Mouse (Mus musculus) heart, adult 2 months (tissue): Measurements from ENCODE around the gene Sidt2. TPM values are rescaled to one million over a fixed set of nuclear protein-coding genes. Genes with fewer than 3 reads are reported as not detected.
A peak's percentile ranks its signal among the peaks of the same experiment; 100 is the strongest.

Source experiments
- DNase-seq, 2 experiments: peaks; one replicate each; pipeline ENCODE4 v3.0.0; 2021
- H3K27ac ChIP-seq: fragments of 200-600 bp; 2 replicates; pipeline ENCODE4 v1.8.1; 2022
- H3K27me3 ChIP-seq: fragments of 200-500 bp; 2 replicates; pipeline ENCODE4 v1.6.1; 2012; ENCODE audit warnings: mild to moderate bottlenecking, low read length, inconsistent platforms, mixed read lengths; ENCODE audit not compliant: control insufficient read depth, insufficient read depth
- H3K36me3 ChIP-seq: fragments of 200-500 bp; 2 replicates; pipeline ENCODE4 v1.6.1; 2012; ENCODE audit warnings: low read length, inconsistent platforms; ENCODE audit not compliant: control insufficient read depth, insufficient read depth
- H3K4me1 ChIP-seq: fragments of 200-500 bp; 2 replicates; pipeline ENCODE4 v1.6.1; 2011; ENCODE audit warnings: low read length; ENCODE audit not compliant: control insufficient read depth, insufficient read depth
- H3K4me3 ChIP-seq: fragments of 200-600 bp; 2 replicates; pipeline ENCODE4 v1.8.1; 2022
- H3K79me2 ChIP-seq: fragments of 200-500 bp; replicated peaks from 2 replicates; pipeline ENCODE4 v1.6.1; 2012; ENCODE audit warnings: mild to moderate bottlenecking, inconsistent platforms, low read length, moderate library complexity, mixed read lengths; ENCODE audit not compliant: control insufficient read depth, insufficient read depth
- H3K9ac ChIP-seq: fragments of 200-500 bp; 2 replicates; pipeline ENCODE4 v1.6.1; 2012; ENCODE audit warnings: low read depth, mild to moderate bottlenecking, control low read depth, inconsistent platforms, low read length, mixed read lengths
- CTCF ChIP-seq: fragments of 200-600 bp; IDR thresholded peaks from 2 replicates; pipeline ENCODE4 v1.8.1; 2022; ENCODE audit warnings: antibody characterized with exemption, mild to moderate bottlenecking, moderate library complexity
- EP300 ChIP-seq: fragments of 200-500 bp; IDR thresholded peaks from 2 replicates; pipeline ENCODE4 v1.6.1; 2011; ENCODE audit warnings: low read depth, low read length, control low read depth; ENCODE audit not compliant: insufficient read depth
- POLR2A ChIP-seq: fragments of 200-500 bp; IDR thresholded peaks from 2 replicates; pipeline ENCODE4 v1.6.1; 2011; ENCODE audit warnings: mild to moderate bottlenecking, low read depth, low read length, control low read depth; ENCODE audit not compliant: insufficient read depth
- WGBS: fragments of 180-500 bp; shearing (Covaris S2); methylation state at CpG from one replicate; pipeline ENCODE4 v1.1.7; 2018; 5-methylcytosine and 5-hydroxymethylcytosine counted together
- intact Hi-C: fragments of 180-260 bp; cut with DNase I; formaldehyde crosslinking; loops from one replicate; pipeline ENCODE4 v1.15.1; 2025
- polyA plus RNA-seq: library from polyadenylated mRNA; depleted of rRNA; stranded (reverse); fragments of >200 nt; gene quantifications from 2 replicates; pipeline ENCODE4 v1.2.3, GENCODE M21; 2012
- total RNA-seq, 2 experiments: library from RNA; stranded (reverse); gene quantifications; 2 replicates each; pipeline ENCODE4 v1.2.3; 2021

The Sidt2 gene
- total and polyA plus RNA-seq, 3 experiments, result 71.6 to 216 (median 81.7) TPM

DNA sequence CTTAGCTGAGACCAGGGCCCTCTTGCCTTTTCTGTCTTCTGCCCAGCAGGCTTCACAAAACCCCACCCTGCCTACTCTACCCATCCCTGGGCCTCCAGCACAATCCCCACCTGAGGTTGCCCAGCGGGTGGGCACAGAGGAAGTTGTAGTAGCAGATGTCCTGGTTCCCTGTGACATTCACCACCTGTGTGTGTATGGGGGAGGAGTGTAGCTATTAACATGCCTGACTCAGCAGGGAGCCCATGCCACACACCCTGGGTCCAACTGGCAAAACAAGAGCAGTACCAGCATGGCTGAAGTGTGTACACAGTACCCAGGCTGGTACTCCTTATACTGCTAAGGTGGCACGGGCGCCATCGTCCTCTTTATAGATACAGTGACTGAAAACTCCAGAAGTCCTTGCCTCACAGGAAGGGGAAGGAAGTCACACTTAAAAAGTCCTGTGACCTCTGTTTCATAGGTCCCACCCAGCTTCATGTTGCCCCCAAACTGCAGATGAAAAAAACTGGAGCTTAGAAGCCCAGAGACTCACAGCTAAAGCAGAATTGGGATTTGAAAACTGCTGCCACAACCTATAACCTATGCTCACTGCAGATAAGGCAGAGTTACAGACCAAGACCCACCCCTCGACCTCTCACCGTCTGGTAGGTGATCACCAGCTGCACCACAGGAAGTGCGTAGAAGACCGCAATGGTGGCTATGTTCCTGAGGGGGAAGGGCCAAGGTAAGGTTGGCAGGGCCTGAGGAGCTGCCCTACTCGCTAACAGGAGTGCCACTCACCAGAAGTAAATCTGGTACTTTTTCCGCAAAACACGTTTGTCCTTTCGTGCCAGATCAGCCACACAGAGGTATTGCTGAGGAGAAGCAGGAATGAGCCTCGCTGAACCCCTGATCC, 10.3 kb downstream of the Sidt2 start:
- no peak overlapping the region for H3K4me3 ChIP-seq
- no peak overlapping the region for H3K27ac ChIP-seq
- H3K27me3 ChIP-seq, result no peaks in the 10 kb centered on the region
- H3K79me2 ChIP-seq, result no peaks in the 10 kb centered on the region
- H3K36me3 ChIP-seq, result no peaks in the 10 kb centered on the region
- no peaks in the 10 kb centered on the region for H3K4me1 ChIP-seq
- TF ChIP-seq POLR2A, result no peak
- TF ChIP-seq EP300, result no peak
- TF ChIP-seq CTCF, result no peak
- 81% methylated on average over 13 of the region's 13 CpGs for WGBS
- intact Hi-C loops, result no loop called here
- peak in 1 of 2 experiments; percentile 44 for DNase-seq
- no peak overlapping the region for H3K9ac ChIP-seq

DNA sequence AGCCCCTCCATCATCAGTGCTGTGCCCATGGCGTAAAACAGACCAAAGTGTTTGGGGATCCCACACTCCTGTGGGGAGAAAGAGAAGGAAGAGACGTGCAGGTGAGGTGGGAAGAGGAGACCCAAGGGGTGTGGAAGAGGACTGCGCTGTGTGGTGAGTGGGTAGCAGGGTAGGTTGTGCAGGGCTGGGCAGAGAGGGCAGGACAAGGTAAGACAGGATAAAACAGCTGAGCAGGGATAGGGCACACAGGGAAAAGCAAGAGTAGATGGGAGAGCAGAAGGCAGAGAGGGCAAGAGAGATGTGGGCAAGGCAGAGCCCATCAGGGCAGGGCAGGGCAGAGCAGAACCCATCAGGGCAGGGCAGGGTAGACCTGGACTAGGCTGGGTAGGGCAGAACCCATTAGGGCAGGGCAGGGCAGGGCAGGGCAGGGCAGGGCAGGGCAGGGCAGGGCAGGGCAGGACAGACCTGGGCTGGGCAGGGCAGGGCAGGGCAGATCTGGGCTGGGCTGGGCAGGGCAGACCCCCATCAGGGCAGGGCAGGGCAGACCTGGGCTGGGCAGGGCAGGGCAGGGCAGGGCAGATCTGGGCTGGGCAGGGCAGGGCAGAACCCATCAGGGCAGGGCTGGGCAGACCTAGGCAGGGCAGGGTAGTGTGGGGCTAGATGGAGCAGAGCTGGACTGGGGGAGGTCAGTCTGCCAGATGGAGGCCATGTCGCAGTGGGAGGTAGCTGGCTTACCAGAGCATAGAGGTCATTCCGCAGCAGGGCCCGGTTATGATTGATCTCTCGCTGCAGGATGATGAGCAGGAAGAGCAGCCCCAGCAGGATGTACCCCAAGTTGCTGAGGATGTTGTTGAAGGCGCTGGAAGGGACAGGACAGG, 11.2 kb downstream of the Sidt2 start:
- DNase-seq, result no peak
- Histone ChIP-seq H3K4me1 (no peaks in the 10 kb centered on the region), H3K79me2 (no peaks in the 10 kb centered on the region), H3K4me3 (no peak overlapping the region), H3K27me3 (no peaks in the 10 kb centered on the region), H3K36me3 (no peaks in the 10 kb centered on the region), H3K27ac (no peak overlapping the region), H3K9ac (no peak overlapping the region)
- intact Hi-C loops, result no loop called here
- 91% methylated on average over 8 of the region's 8 CpGs for WGBS
- TF ChIP-seq POLR2A (no peak), CTCF (no peak), EP300 (no peak)

DNA sequence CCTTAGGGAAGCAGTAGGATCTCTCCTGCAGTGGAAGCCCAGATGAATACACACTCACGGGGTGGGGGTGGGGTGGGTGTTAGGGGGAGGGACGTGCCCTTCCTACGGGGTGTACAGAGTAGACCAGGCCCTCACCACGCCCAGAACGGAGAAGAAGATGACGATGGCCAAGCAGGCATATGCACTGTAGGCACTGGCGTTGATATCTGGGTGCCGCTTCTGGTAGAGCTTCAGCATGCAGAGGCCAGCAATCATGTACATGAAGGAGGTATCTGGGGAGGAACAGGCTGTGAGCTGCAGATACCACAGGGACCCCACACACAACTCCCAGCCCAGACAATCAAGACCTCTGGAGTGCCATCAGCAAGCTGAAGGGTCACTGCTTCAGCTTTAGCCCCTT, 12.1 kb downstream of the Sidt2 start:
- Histone ChIP-seq H3K36me3 (no peaks in the 10 kb centered on the region), H3K79me2 (no peaks in the 10 kb centered on the region), H3K4me1 (no peaks in the 10 kb centered on the region), H3K27ac (no peak overlapping the region), H3K9ac (no peak overlapping the region), H3K4me3 (no peak overlapping the region), H3K27me3 (no peaks in the 10 kb centered on the region)
- DNase-seq, result no peak
- 93% methylated on average over 8 of the region's 8 CpGs for WGBS
- intact Hi-C loops, result no loop called here
- TF ChIP-seq POLR2A (no peak), CTCF (no peak), EP300 (no peak)

DNA sequence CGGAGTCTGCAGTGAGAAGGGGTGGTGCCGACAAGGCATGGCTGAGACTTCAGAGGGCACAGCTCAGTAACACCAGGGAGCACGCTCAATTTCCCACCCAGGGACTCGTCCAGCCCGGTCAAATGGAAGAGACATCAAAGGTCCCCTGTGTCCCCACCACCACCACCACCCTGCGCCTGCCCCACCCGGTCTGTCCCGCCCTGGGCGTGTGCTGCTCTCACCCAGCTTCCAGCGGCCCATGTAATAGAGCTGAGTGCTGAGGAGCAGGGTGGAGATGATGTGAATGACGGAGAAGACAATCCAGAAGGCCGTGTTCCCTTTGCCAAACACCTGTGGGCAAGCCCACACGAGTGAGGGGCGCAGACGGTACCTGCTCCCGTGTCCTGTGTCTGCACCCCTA, 12.6 kb downstream of the Sidt2 start:
- 95% methylated on average over 16 of the region's 16 CpGs for WGBS
- Histone ChIP-seq H3K4me3 (no peak overlapping the region), H3K9ac (no peak overlapping the region), H3K36me3 (no peaks in the 10 kb centered on the region), H3K27ac (no peak overlapping the region), H3K79me2 (no peaks in the 10 kb centered on the region), H3K27me3 (no peaks in the 10 kb centered on the region), H3K4me1 (no peaks in the 10 kb centered on the region; the same call in 1 of the 2 replicates)
- DNase-seq, result no peak
- TF ChIP-seq POLR2A (no peak), EP300 (no peak), CTCF (no peak)
- intact Hi-C loops, result no loop called here

DNA sequence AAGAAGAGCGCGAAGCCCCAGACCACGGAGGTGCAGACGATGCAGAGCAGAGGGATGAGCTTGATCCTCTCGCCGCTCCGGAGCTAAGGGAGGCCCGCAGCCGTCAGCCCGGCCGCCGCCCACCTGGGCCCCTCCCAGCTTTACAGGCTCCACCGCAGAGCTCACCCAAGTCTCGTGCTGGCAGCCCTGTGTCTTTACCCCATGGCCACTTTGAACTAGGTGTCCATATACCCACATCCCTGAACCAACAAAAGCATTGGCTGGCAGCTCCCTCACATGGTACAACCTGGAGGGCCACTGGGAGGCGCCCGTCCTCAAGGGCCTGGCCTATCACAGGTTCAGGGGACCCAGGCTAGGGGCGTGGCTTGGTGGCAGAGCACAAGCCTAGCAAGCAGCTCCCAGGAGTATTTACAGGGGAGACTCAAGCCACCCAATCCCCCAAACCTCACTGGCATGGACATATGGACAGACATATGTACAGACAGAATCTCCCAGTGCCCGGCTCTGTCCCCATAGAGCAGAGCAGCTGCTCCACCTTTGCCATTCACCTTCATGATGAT, 13.6 kb downstream of the Sidt2 start:
- Histone ChIP-seq H3K4me3 (no peak overlapping the region), H3K27ac (no peak overlapping the region), H3K36me3 (no peaks in the 10 kb centered on the region), H3K4me1 (no peaks in the 10 kb centered on the region; the same call in 1 of the 2 replicates), H3K9ac (no peak overlapping the region), H3K27me3 (no peaks in the 10 kb centered on the region), H3K79me2 (no peaks in the 10 kb centered on the region)
- 79% methylated on average over 18 of the region's 18 CpGs for WGBS
- no peak for DNase-seq
- TF ChIP-seq CTCF (no peak), POLR2A (no peak), EP300 (no peak)
- intact Hi-C loops, result no loop called here
